ENCODE assay signal across 9 mouse cellular contexts in genomic region chr11:63392378-63392777, GRCm38 (mm10).
DNase-seq lines count a peak whose midpoint lies in the region; ATAC-seq and TF ChIP-seq lines count a peak whose summit lies in the region.
"Had no signal": no experiment of that assay in that cellular context is flagged by ENCODE, and none has a peak within 500 bp of the region (broad histone marks: within the 10 kb centered on the region; RNA-seq: fewer than 3 reads in every experiment).

No protein-coding gene starts in this region.

- peaks cover 8% of the 10 kb centered on the region for H3K4me1 ChIP-seq in E14TG2a.4 (replicated peaks; ENCODE audit: low read depth, low read length)
- H3K4me1 ChIP-seq in forebrain, postnatal 0 days (ENCODE audit: insufficient read depth) = no peaks in the 10 kb centered on the region
- H3K4me1 ChIP-seq: megakaryocyte, embryonic 14.5 days had no signal

- 70% methylated on average over 3 of the region's 3 CpGs for WGBS in forebrain, postnatal 0 days

- H3K36me3 ChIP-seq in E14TG2a.4 (ENCODE audit: insufficient read depth, low read length) = no peaks in the 10 kb centered on the region
- H3K36me3 ChIP-seq in forebrain, postnatal 0 days (ENCODE audit: insufficient read depth) = no peaks in the 10 kb centered on the region

- H3K9me3 ChIP-seq in E14TG2a.4 (ENCODE audit: low read length) = no peaks in the 10 kb centered on the region
- H3K9me3 ChIP-seq in forebrain, postnatal 0 days (ENCODE audit: low read length) = no peaks in the 10 kb centered on the region

- no peak overlapping the region for H3K4me3 ChIP-seq in E14TG2a.4 (replicated peaks; ENCODE audit: low read length)
- H3K4me3 ChIP-seq in forebrain, postnatal 0 days (ENCODE audit: low read depth, low read length) = no peak overlapping the region
- H3K4me3 ChIP-seq: megakaryocyte, embryonic 14.5 days had no signal

- no peak overlapping the region for H3K4me2 ChIP-seq in forebrain, postnatal 0 days (ENCODE audit: low read depth)

- no peak overlapping the region for H3K27ac ChIP-seq in forebrain, postnatal 0 days (ENCODE audit: low read depth, low read length)

- H3K9ac ChIP-seq in forebrain, postnatal 0 days = no peak overlapping the region

- no peaks in the 10 kb centered on the region for H3K27me3 ChIP-seq in E14TG2a.4 (ENCODE audit: insufficient read depth, low read length)
- no peaks in the 10 kb centered on the region for H3K27me3 ChIP-seq in forebrain, postnatal 0 days (ENCODE audit: insufficient read depth, low read length)
- H3K27me3 ChIP-seq: megakaryocyte, embryonic 14.5 days had no signal

- no peak for ATAC-seq in forebrain, postnatal 0 days

- peak; percentile 31 for DNase-seq in layer of hippocampus, adult 11-12 months (ENCODE audit: low spot score)
- no peak for DNase-seq in layer of hippocampus, postnatal 36 days
- DNase-seq in adrenal gland, postnatal 14 days = peak; percentile 30
- DNase-seq in kidney, postnatal 4 days = peak; percentile 19 to 35
- DNase-seq in forebrain, postnatal 0 days = no peak
- no peak for DNase-seq in ovary, adult 18-20 months (ENCODE audit: low spot score)
- DNase-seq in spleen, postnatal 4 days (ENCODE audit: low spot score in 2 of 2) = no peak

- peak; percentile 51 for TF ChIP-seq CTCF in E14TG2a.4 (conservative IDR thresholded peaks at IDR 0.05; ENCODE audit: low read length)
- no peak for TF ChIP-seq CTCF in forebrain, postnatal 0 days (IDR thresholded peaks at IDR 0.05; ENCODE audit: low read depth)

Comparison
In these comparisons a context has a peak if more than half of its experiments do, and no peak if none do; other contexts are left out.
1. DNase-seq: peak in layer of hippocampus, adult 11-12 months (single experiment), adrenal gland, postnatal 14 days (single experiment) and kidney, postnatal 4 days (2 of 2); none in layer of hippocampus, postnatal 36 days (0 of 2), forebrain, postnatal 0 days (single experiment), ovary, adult 18-20 months (single experiment) and spleen, postnatal 4 days (0 of 2).